Mouse (Mus musculus) E14TG2a.4 (cell line): ENCODE data around the gene S1pr5.

Experiments used
- CTCF ChIP-seq: conservative IDR thresholded peaks from 2 replicates; pipeline ENCODE4 v1.5.1; 2014; ENCODE audit warnings: low read length
- NANOG ChIP-seq: IDR thresholded peaks from 2 replicates; pipeline ENCODE4 v1.6.1; 2014; ENCODE audit warnings: borderline replicate concordance, low read length, mixed read lengths

DNA sequence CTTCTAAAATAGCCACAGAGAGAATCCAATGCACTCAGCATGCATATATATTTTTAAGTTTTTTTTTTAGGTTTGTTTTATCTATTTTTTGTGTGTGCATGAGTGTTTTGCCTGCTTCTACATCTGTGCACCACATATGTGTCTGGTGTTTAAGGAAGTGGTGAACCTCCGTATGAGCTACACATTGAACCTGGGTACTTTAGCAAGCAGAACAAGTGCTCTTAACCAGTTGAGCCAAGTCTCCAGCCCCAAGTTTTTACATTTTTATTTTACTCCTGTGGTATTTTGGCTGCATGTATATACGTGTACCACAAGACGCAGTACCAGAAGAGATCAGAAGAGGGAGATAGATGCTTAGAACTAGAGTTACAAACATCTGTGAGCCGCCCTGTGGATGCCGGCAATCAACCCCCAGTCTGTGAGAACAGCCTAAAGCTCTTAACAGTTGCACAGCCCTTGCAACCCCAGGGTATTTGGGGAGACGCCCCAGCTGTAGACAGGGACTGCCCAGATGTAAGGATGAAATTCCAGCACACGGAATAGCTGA, 26.8 kb downstream of the S1pr5 start:
- TF ChIP-seq CTCF (peak; percentile 74), NANOG (peak; percentile 13; the same call in 1 of the 2 replicates)
